Mouse (Mus musculus) monocyte, adult 59 days (primary cell): ENCODE data around the gene Elovl2. TPM values are rescaled to one million over a fixed set of nuclear protein-coding genes. Genes with fewer than 3 reads are reported as not detected.

Experiments used
- total RNA-seq, 2 experiments: library from RNA; stranded (reverse); gene quantifications; one replicate each; pipeline ENCODE4 v1.2.4; 2023

Gene Elovl2
- not detected for total RNA-seq

GRCm38 (mm10) chr13:41220304-41220834, at the start of gene Elovl2:
Elovl2 (minus strand) TSS chr13:41220405.

GRCm38 (mm10) chr13:41249538-41250317, 29.5 kb upstream of the Elovl2 start, which contains the start of gene Smim13:
Smim13 (plus strand) TSS chr13:41249844.

Other genes starting within 250 kb of the Elovl2 start
- 10 to 100 TPM; 78.0 to 79.2 TPM for gene Pak1ip1, start 219.4 kb downstream of the Elovl2 start, total RNA-seq
- gene Tmem14c, start 204.1 kb downstream of the Elovl2 start, total RNA-seq: 100 to 1,000 TPM; 134 to 137 TPM
- not detected for gene Mak, start 140.7 kb downstream of the Elovl2 start, total RNA-seq
- gene Gcm2, start 109.4 kb downstream of the Elovl2 start, total RNA-seq: not detected
- not detected for gene Sycp2l, start 106.1 kb downstream of the Elovl2 start, total RNA-seq
- 1 to 10 TPM; 7.6 TPM for gene Smim13, start 29.4 kb upstream of the Elovl2 start, total RNA-seq
- gene Gm17364, start 53.6 kb upstream of the Elovl2 start, total RNA-seq: not detected